Mouse (Mus musculus) forebrain, postnatal 0 days (tissue): Measurements from ENCODE around the gene 2310003L06Rik. TPM values are rescaled to one million over a fixed set of nuclear protein-coding genes. Genes with fewer than 3 reads are reported as not detected.

Experiments used
- ATAC-seq: fragments of 200-750 bp; cut with Nextera tagmentation; 2 replicates; pipeline ENCODE4 v1.8.0; 2017; ENCODE audit warnings: mild to moderate bottlenecking, moderate library complexity
- DNase-seq: peaks from one replicate; pipeline ENCODE4 v3.0.0-alpha.2; 2015
- H3K27ac ChIP-seq: fragments of 300-500 bp; sonication (generic); 2 replicates; pipeline ENCODE4 v1.5.1; 2014; ENCODE audit warnings: low read depth, mild to moderate bottlenecking, antibody characterized with exemption, low read length, moderate library complexity, mixed read lengths
- H3K27me3 ChIP-seq: fragments of 300-500 bp; sonication (generic); 2 replicates; pipeline ENCODE4 v1.6.1; 2014; ENCODE audit warnings: mild to moderate bottlenecking, low read length, mixed read lengths; ENCODE audit not compliant: insufficient read depth
- H3K36me3 ChIP-seq: fragments of 300-500 bp; sonication (generic); 2 replicates; pipeline ENCODE4 v1.6.1; 2014; ENCODE audit warnings: mild to moderate bottlenecking, moderate library complexity; ENCODE audit not compliant: insufficient read depth
- H3K4me1 ChIP-seq: fragments of 300-500 bp; sonication (generic); 2 replicates; pipeline ENCODE4 v1.6.1; 2014; ENCODE audit warnings: antibody characterized with exemption; ENCODE audit not compliant: insufficient read depth
- H3K4me2 ChIP-seq: fragments of 300-500 bp; sonication (generic); 2 replicates; pipeline ENCODE4 v1.6.1; 2014; ENCODE audit warnings: low read depth, mild to moderate bottlenecking, moderate library complexity
- H3K4me3 ChIP-seq: fragments of 300-500 bp; sonication (generic); 2 replicates; pipeline ENCODE4 v1.5.1; 2014; ENCODE audit warnings: low read depth, low read length, mixed read lengths
- H3K9ac ChIP-seq: fragments of 300-500 bp; sonication (generic); 2 replicates; pipeline ENCODE4 v1.6.1; 2014; ENCODE audit warnings: mild to moderate bottlenecking
- H3K9me3 ChIP-seq: fragments of 300-500 bp; sonication (generic); 2 replicates; pipeline ENCODE4 v1.6.1; 2016; ENCODE audit warnings: low read length
- CTCF ChIP-seq: sonication (generic); IDR thresholded peaks from 2 replicates; pipeline ENCODE4 v1.5.1; 2016; ENCODE audit warnings: antibody characterized with exemption, control low read depth, low read depth
- WGBS: fragments of 180-500 bp; shearing (Covaris S2); extraction: QIAGEN DNeasy Blood & Tissue Kit; methylation state at CpG from one replicate; pipeline ENCODE4 v1.1.7; 2014; 5-methylcytosine and 5-hydroxymethylcytosine counted together
- polyA plus RNA-seq: library from polyadenylated mRNA; unstranded; fragments of >200 nt; fragmentation: Nextera tagmentation; extraction: Ambion mirVana; gene quantifications from 2 replicates; pipeline ENCODE4 v1.2.1, GENCODE M21; 2015
- total RNA-seq: library from RNA; depleted of rRNA; stranded (reverse); fragments of >200 nt; gene quantifications from 2 replicates; pipeline ENCODE4 v1.2.3, GENCODE M21; 2014; rRNA removed

2310003L06Rik gene
- total and polyA plus RNA-seq, 2 experiments from 2014 or later = 0.14 TPM; not detected in 1

- 71% methylated on average over 3 of the region's 3 CpGs for WGBS
- no peak for DNase-seq
These were observed 13.4 kb downstream of the 2310003L06Rik start for GRCm38 (mm10) chr5:87982468-87983214.

DNA sequence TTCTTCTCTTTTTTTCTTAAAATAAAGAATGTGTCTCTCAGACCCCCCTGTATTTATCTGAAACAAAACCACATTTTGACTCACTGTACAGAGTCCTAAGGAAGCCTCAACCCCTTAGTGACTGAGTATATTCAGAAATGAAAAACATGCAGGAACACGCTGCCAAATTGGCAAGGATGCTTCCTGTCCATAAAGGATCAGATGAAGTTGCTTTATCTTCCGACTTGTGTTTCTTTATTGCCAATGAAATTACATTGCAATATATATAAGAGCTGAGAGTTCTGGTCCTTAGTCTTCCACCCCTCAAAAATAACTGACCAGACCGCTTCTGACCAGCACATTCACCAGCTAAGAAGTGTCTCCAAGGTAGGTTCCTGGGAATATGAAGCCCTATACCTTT lies 33.0 kb downstream of the 2310003L06Rik start, which contains the start of gene Smr3a:
Gene Smr3a, plus strand, starts transcription at position 301 of the 400 bp plus-strand sequence.
- 90% methylated on average over 3 of the region's 3 CpGs for WGBS
- TF ChIP-seq CTCF = no peak

More at GRCm38 (mm10) chr5:87982468-87983214, 13.4 kb downstream of the 2310003L06Rik start:
- Histone ChIP-seq H3K4me3 (no peak overlapping the region), H3K36me3 (no peaks in the 10 kb centered on the region), H3K27ac (no peak overlapping the region), H3K9ac (no peak overlapping the region), H3K4me2 (no peak overlapping the region), H3K4me1 (no peaks in the 10 kb centered on the region), H3K9me3 (no peaks in the 10 kb centered on the region), H3K27me3 (no peaks in the 10 kb centered on the region)
- TF ChIP-seq CTCF = no peak
- ATAC-seq = no peak

DNA sequence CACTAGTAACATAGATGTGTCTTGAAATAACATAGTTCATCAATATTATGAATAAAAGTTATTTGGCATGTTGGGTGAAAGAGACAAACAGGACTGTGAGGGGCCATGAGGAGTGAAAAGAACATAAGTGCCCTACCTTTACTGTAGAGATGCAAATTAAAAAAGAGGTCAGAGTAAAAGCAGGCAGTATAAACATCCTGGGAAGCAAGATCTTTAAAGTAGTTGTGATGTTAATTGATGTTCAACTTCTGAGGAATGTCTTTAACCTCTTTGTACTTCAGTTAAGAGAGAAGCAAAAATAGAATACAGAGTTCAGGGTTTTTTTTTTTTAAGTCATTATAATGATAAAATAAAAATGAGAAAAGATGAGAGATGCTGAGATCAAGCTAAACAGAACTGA lies 36.0 kb downstream of the 2310003L06Rik start:
- Histone ChIP-seq H3K9ac (no peak overlapping the region), H3K9me3 (no peaks in the 10 kb centered on the region), H3K4me3 (no peak overlapping the region), H3K4me2 (no peak overlapping the region), H3K4me1 (no peaks in the 10 kb centered on the region), H3K36me3 (no peaks in the 10 kb centered on the region), H3K27me3 (no peaks in the 10 kb centered on the region), H3K27ac (no peak overlapping the region)
- ATAC-seq (no peak), DNase-seq (no peak)
- no peak for TF ChIP-seq CTCF

More for the DNA sequence above, 33.0 kb downstream of the 2310003L06Rik start, which contains the start of gene Smr3a:
- no peak within 1 kb of the TSS for H3K4me3 ChIP-seq
- no peaks in the 10 kb centered on the region for H3K36me3 ChIP-seq
- H3K9me3 ChIP-seq = no peaks in the 10 kb centered on the region
- no peak within 1 kb of the TSS for H3K9ac ChIP-seq
- H3K27ac ChIP-seq = no peak within 1 kb of the TSS
- ATAC-seq = no peak
- no peaks in the 10 kb centered on the region for H3K27me3 ChIP-seq
- no peak within 1 kb of the TSS for H3K4me2 ChIP-seq
- DNase-seq = no peak
- no peaks in the 10 kb centered on the region for H3K4me1 ChIP-seq

Other genes with a start within 250 kb of the 2310003L06Rik start
- gene Csn1s2a, start 194.9 kb upstream of the 2310003L06Rik start, total RNA-seq = not detected in 2 replicates
- not detected in 2 replicates for gene Csn1s2a, start 194.9 kb upstream of the 2310003L06Rik start, polyA plus RNA-seq
- gene Csn1s2b, start 161.4 kb upstream of the 2310003L06Rik start, total RNA-seq = not detected in 2 replicates
- not detected in 2 replicates for gene Csn1s2b, start 161.4 kb upstream of the 2310003L06Rik start, polyA plus RNA-seq
- gene Prr27, start 143.8 kb upstream of the 2310003L06Rik start, total RNA-seq = not detected in 2 replicates
- not detected in 2 replicates for gene Prr27, start 143.8 kb upstream of the 2310003L06Rik start, polyA plus RNA-seq
- 0.29 TPM in 1 of 2 replicates, not detected in the other for gene Odam, start 84.4 kb upstream of the 2310003L06Rik start, total RNA-seq
- gene Odam, start 84.4 kb upstream of the 2310003L06Rik start, polyA plus RNA-seq = not detected in 2 replicates
- gene Csn3, start 43.9 kb upstream of the 2310003L06Rik start, total RNA-seq = not detected in 2 replicates
- gene Csn3, start 43.9 kb upstream of the 2310003L06Rik start, polyA plus RNA-seq = not detected in 2 replicates
- gene Gm28434, start 58 bp downstream of the 2310003L06Rik start, total RNA-seq = not detected in 2 replicates
- gene Gm28434, start 58 bp downstream of the 2310003L06Rik start, polyA plus RNA-seq = 0.48 TPM in 1 of 2 replicates, not detected in the other
- gene Cabs1, start 10.0 kb downstream of the 2310003L06Rik start, total RNA-seq = not detected in 2 replicates
- not detected in 2 replicates for gene Cabs1, start 10.0 kb downstream of the 2310003L06Rik start, polyA plus RNA-seq
- 0.38 and 1.0 TPM in 2 replicates for gene Smr3a, start 33.1 kb downstream of the 2310003L06Rik start, total RNA-seq
- gene Smr3a, start 33.1 kb downstream of the 2310003L06Rik start, polyA plus RNA-seq = 0.38 TPM in 1 of 2 replicates, not detected in the other
- not detected in 2 replicates for gene Smr2, start 117.1 kb downstream of the 2310003L06Rik start, total RNA-seq
- gene Smr2, start 117.1 kb downstream of the 2310003L06Rik start, polyA plus RNA-seq = not detected in 2 replicates
- gene Gm11116, start 142.1 kb downstream of the 2310003L06Rik start, total RNA-seq = not detected in 2 replicates
- not detected in 2 replicates for gene Gm11116, start 142.1 kb downstream of the 2310003L06Rik start, polyA plus RNA-seq
- gene Gm11115, start 184.6 kb downstream of the 2310003L06Rik start, total RNA-seq = not detected in 2 replicates
- not detected in 2 replicates for gene Gm11115, start 184.6 kb downstream of the 2310003L06Rik start, polyA plus RNA-seq